Mouse (Mus musculus) myocyte (in vitro differentiated cells): ENCODE results near the gene Cog3. TPM values are rescaled to one million over a fixed set of nuclear protein-coding genes. Genes with fewer than 3 reads are reported as not detected.
A peak's percentile ranks its signal among the peaks of the same experiment; 100 is the strongest.

Source experiments
- H3K27me3 ChIP-seq: one replicate; pipeline ENCODE4 v1.6.1; 2011; ENCODE audit not compliant: control insufficient read depth, insufficient read depth, insufficient read length
- H3K36me3 ChIP-seq: one replicate; pipeline ENCODE4 v1.6.1; 2011; ENCODE audit not compliant: control insufficient read depth, insufficient read depth
- H3K4me2 ChIP-seq: one replicate; pipeline ENCODE4 v1.6.1; 2011; ENCODE audit warnings: low read depth, control low read depth
- H3K4me3 ChIP-seq: one replicate; pipeline ENCODE4 v1.5.1; 2011; ENCODE audit warnings: mild to moderate bottlenecking, control low read depth, moderate library complexity
- H3K79me2 ChIP-seq: one replicate; pipeline ENCODE4 v1.6.1; 2011; ENCODE audit not compliant: control insufficient read depth, insufficient read depth
- H3ac ChIP-seq: one replicate; pipeline ENCODE4 v1.6.1; 2011; ENCODE audit not compliant: control insufficient read depth, insufficient read length
- CEBPB ChIP-seq: IDR thresholded peaks from 2 replicates; pipeline ENCODE4 v1.6.1; 2011; ENCODE audit warnings: mild to moderate bottlenecking, moderate library complexity; ENCODE audit not compliant: poor library complexity, insufficient read depth, severe bottlenecking
- E2F4 ChIP-seq: IDR thresholded peaks from one replicate; pipeline ENCODE4 v1.6.1; 2011; ENCODE audit warnings: mild to moderate bottlenecking, control low read depth, moderate library complexity; ENCODE audit not compliant: insufficient read depth
- MAX ChIP-seq: IDR thresholded peaks from one replicate; pipeline ENCODE4 v1.6.1; 2011; ENCODE audit warnings: low read depth, mild to moderate bottlenecking, control low read depth
- MYOD1 ChIP-seq, 3 experiments: IDR thresholded peaks; one replicate each; pipeline ENCODE4 v1.6.1; 2011; ENCODE audit warnings: control low read depth in 2 of 3, low read depth in 2 of 3, mild to moderate bottlenecking in 2 of 3, moderate library complexity in 1 of 3; ENCODE audit not compliant: insufficient read length in 2 of 3, control insufficient read depth in 1 of 3
- MYOG ChIP-seq, 3 experiments: IDR thresholded peaks; one replicate each; pipeline ENCODE4 v1.6.1; 2011; ENCODE audit warnings: control low read depth in 2 of 3, low read depth in 2 of 3, mild to moderate bottlenecking in 2 of 3; ENCODE audit not compliant: insufficient read length in 2 of 3, control insufficient read depth in 1 of 3, insufficient read depth in 1 of 3
- POLR2A ChIP-seq: IDR thresholded peaks from one replicate; pipeline ENCODE4 v1.6.1; 2011; ENCODE audit warnings: low read depth, mild to moderate bottlenecking, control low read depth, moderate library complexity; ENCODE audit not compliant: insufficient read length
- POLR2AphosphoS2 ChIP-seq: IDR thresholded peaks from one replicate; pipeline ENCODE4 v1.6.1; 2011; ENCODE audit warnings: low read depth, control low read depth; ENCODE audit not compliant: insufficient read length
- REST ChIP-seq: IDR thresholded peaks from one replicate; pipeline ENCODE4 v1.6.1; 2011; ENCODE audit warnings: mild to moderate bottlenecking, control low read depth, moderate library complexity; ENCODE audit not compliant: insufficient read depth, insufficient read length
- SRF ChIP-seq: IDR thresholded peaks from one replicate; pipeline ENCODE4 v1.6.1; 2011; ENCODE audit warnings: low read depth; ENCODE audit not compliant: control insufficient read depth, insufficient read length
- TCF12 ChIP-seq: IDR thresholded peaks from one replicate; pipeline ENCODE4 v1.6.1; 2011; ENCODE audit warnings: mild to moderate bottlenecking, control low read depth; ENCODE audit not compliant: poor library complexity, insufficient read depth, severe bottlenecking
- TCF3 ChIP-seq: IDR thresholded peaks from one replicate; pipeline ENCODE4 v1.6.1; 2011; ENCODE audit warnings: low read depth, control low read depth; ENCODE audit not compliant: insufficient read length
- USF1 ChIP-seq: IDR thresholded peaks from one replicate; pipeline ENCODE4 v1.6.1; 2011; ENCODE audit warnings: low read depth, mild to moderate bottlenecking, control low read depth, moderate library complexity
- polyA plus RNA-seq: library from polyadenylated mRNA; unstranded; fragments of >200 nt; fragmentation: generic; extraction: Trizol; gene quantifications from one replicate; pipeline ENCODE4 v1.2.1, GENCODE M21; 2012; ENCODE audit warnings: missing spikeins

Cog3 gene
- polyA plus RNA-seq, result 7.7 TPM

DNA sequence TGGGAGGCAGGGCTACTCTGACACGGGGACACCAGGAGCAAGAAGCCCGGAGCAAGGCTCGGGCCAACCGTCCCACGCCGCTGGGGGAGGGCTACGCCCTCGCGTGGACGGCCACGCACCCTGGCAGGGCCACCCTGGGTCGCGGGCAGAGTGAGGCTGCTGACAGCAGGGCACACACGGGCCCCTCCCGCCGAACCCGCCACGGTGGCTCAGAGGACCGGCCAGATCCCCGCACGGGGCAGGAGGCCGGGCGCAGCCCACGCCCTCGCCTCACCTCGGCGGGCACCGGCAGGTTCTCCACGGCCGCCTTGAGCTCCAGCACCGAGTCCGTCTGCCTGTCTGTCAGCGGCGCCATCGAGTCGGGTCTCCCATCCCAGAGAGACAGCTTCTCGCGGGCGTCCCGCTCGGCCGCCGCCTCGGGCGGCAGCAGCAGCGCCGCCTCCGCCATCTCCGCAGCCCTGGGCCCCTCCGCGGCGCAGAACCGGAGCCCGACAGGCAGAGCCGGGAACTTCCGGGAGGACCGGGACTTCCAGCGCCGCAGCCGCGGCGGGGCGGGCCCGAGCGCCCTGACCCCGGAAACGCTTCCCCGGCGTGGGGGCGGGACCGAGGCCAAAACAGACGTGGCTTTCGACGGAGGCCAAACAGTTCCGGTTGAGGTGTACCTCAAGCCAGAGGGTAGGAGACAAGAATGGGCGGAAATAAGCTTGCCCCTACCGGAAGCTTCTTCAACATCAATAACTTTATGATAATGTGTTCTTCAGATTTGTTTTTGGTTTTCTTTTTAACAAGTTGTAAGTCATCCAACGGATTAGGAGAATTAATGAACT, at the start of gene Cog3:
Gene Cog3 (minus strand): TSS at position 527 of the 827 bp plus-strand sequence.
- TF ChIP-seq MAX (no peak), REST (no peak), USF1 (no peak), TCF12 (no peak), POLR2AphosphoS2 (peak; percentile 62), SRF (no peak), E2F4 (no peak), CEBPB (no peak), TCF3 (no peak), POLR2A (peak; percentile 62), MYOG (IDR thresholded peaks at IDR 0.05; ENCODE audit: control insufficient read depth in 1 of 3, insufficient read depth in 1 of 3, insufficient read length in 2 of 3, low read depth in 2 of 3) (peak in 1 of 3 experiments; percentile 27), MYOD1 (IDR thresholded peaks at IDR 0.05; ENCODE audit: control insufficient read depth in 1 of 3, insufficient read length in 2 of 3, low read depth in 2 of 3) (peak in 1 of 3 experiments; percentile 23)
- Histone ChIP-seq H3K4me2 (peak within 1 kb of the TSS; percentile 94), H3ac (peak within 1 kb of the TSS; percentile 56), H3K4me3 (peak within 1 kb of the TSS; percentile 52), H3K27me3 (no peaks in the 10 kb centered on the region), H3K36me3 (no peaks in the 10 kb centered on the region), H3K79me2 (peaks cover 47% of the 10 kb centered on the region)

DNA sequence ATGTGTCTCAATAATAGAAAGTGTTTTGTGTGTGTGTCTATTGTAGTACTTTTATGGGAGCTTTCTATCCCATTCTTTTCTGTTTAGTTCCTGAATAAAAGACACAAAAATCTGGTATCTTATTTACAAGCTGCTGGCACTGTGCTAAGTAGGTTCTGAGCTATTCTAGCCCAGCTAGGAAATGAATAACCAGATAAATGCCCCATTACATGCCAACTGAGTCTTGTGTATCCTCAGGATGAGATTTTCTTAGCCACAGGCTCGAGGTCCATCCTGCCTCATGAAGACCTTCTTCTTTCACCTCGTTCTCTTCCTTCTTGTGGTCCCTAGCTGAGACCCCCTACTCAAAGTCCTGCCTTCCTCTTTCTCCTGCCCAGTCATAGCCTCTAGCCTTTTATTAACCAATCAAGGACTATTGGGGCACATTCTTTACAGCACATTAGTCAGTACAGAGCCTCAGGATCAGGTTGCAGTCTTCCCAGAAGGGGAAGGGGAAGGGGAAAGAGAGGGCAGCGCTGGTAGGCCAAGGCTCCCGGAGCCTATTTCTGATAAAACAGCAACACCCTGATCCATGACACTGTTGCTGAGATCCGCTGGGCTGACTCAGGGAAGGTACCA, 43.6 kb upstream of the Cog3 start:
- Histone ChIP-seq H3K4me3 (no peak overlapping the region), H3K4me2 (no peak overlapping the region), H3K36me3 (no peaks in the 10 kb centered on the region), H3K79me2 (no peaks in the 10 kb centered on the region), H3K27me3 (no peaks in the 10 kb centered on the region), H3ac (no peak overlapping the region)
- TF ChIP-seq TCF3 (no peak), POLR2A (no peak), MAX (no peak), POLR2AphosphoS2 (no peak), E2F4 (no peak), CEBPB (no peak), USF1 (no peak), SRF (no peak), TCF12 (no peak), MYOG (IDR thresholded peaks at IDR 0.05; ENCODE audit: control insufficient read depth in 1 of 3, insufficient read depth in 1 of 3, insufficient read length in 2 of 3, low read depth in 2 of 3) (no peak), REST (no peak), MYOD1 (IDR thresholded peaks at IDR 0.05; ENCODE audit: control insufficient read depth in 1 of 3, insufficient read length in 2 of 3, low read depth in 2 of 3) (no peak)

DNA sequence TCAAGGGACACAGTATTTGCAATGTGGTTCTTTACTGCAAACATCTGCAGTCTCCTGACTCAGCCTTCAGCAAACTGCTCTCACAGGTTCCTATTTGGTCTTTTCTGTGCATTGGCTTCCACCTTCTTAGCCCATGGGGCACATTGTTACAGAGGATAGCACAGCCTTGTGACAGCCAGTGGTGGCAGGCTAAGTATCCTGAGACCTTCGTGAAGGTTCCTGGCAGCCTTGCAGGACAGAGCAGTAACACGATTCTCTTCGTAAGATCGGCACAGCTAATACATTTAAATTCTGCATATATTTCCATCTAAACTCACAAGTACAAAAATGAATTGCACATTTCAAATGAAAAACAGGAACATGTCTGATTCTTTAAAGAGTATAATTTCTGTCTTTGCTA, 41.6 kb upstream of the Cog3 start:
- Histone ChIP-seq H3K4me2 (no peak overlapping the region), H3K4me3 (no peak overlapping the region), H3K27me3 (no peaks in the 10 kb centered on the region), H3K79me2 (no peaks in the 10 kb centered on the region), H3K36me3 (no peaks in the 10 kb centered on the region), H3ac (no peak overlapping the region)
- TF ChIP-seq TCF3 (no peak), MYOD1 (IDR thresholded peaks at IDR 0.05; ENCODE audit: control insufficient read depth in 1 of 3, insufficient read length in 2 of 3, low read depth in 2 of 3) (no peak), POLR2AphosphoS2 (no peak), E2F4 (no peak), CEBPB (no peak), REST (no peak), MAX (no peak), TCF12 (no peak), MYOG (IDR thresholded peaks at IDR 0.05; ENCODE audit: control insufficient read depth in 1 of 3, insufficient read depth in 1 of 3, insufficient read length in 2 of 3, low read depth in 2 of 3) (no peak), POLR2A (no peak), USF1 (no peak), SRF (no peak)

DNA sequence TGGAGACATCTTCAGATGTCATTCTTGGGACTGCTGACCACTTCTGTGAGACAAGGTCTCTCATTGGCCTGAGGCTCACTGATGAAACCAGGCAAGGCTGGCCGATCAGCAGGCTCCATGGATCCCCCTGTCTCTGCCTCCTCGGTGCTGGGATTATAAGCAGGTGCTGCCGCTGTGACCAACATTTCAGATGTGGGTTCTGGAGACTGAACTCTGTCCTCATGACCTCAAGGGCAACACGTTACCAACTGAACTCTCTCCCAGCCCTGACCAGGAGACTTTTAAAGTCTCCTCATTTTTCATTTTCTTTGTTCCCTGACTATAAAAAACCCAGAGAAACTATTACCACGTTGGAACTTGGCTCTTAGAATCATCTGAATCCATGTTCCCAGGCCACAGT, 40.4 kb upstream of the Cog3 start:
- TF ChIP-seq SRF (no peak), MAX (no peak), MYOG (IDR thresholded peaks at IDR 0.05; ENCODE audit: control insufficient read depth in 1 of 3, insufficient read depth in 1 of 3, insufficient read length in 2 of 3, low read depth in 2 of 3) (no peak), POLR2AphosphoS2 (no peak), E2F4 (no peak)
- no peak overlapping the region for H3K4me2 ChIP-seq
- no peak overlapping the region for H3K4me3 ChIP-seq
- H3K36me3 ChIP-seq, result no peaks in the 10 kb centered on the region
- no peak overlapping the region for H3ac ChIP-seq
- H3K79me2 ChIP-seq, result no peaks in the 10 kb centered on the region
- H3K27me3 ChIP-seq, result no peaks in the 10 kb centered on the region
